Comparison of ENCODE assay signal across 26 mouse cellular contexts in genomic region chr2:40982778-40983177, GRCm38 (mm10).
"Had no signal": no experiment of that assay in that cellular context is flagged by ENCODE, and none has a peak within 500 bp of the region (broad histone marks: within the 10 kb centered on the region; RNA-seq: fewer than 3 reads in every experiment).

No protein-coding gene starts in this region.

- H3K36me3 ChIP-seq: heart, embryonic 10.5 days; heart, embryonic 12.5 days; hindbrain, embryonic 10.5 days; hindbrain, embryonic 12.5 days; intestine, embryonic 15.5 days; limb, embryonic 10.5 days; limb, embryonic 12.5 days had no signal

- H3K4me2 ChIP-seq: heart, embryonic 12.5 days; hindbrain, embryonic 12.5 days; hindbrain, embryonic 14.5 days; intestine, embryonic 15.5 days; limb, embryonic 12.5 days; liver, embryonic 11.5 days had no signal

- H3K9ac ChIP-seq: heart, embryonic 12.5 days; hindbrain, embryonic 12.5 days; hindbrain, embryonic 14.5 days; intestine, embryonic 15.5 days; limb, embryonic 12.5 days; liver, embryonic 14.5 days had no signal

- H3K27ac ChIP-seq: heart, embryonic 10.5 days; hindbrain, embryonic 10.5 days; hindbrain, embryonic 12.5 days; hindbrain, embryonic 14.5 days; intestine, embryonic 15.5 days; layer of hippocampus, adult 2 months; left cerebral cortex, adult 2 months; limb, embryonic 10.5 days; limb, embryonic 12.5 days; liver, embryonic 14.5 days had no signal

- H3K4me3 ChIP-seq: heart, embryonic 10.5 days; heart, embryonic 12.5 days; hindbrain, embryonic 10.5 days; hindbrain, embryonic 12.5 days; intestine, embryonic 15.5 days; layer of hippocampus, adult 2 months; left cerebral cortex, adult 2 months; limb, embryonic 10.5 days; limb, embryonic 12.5 days had no signal

- H3K27me3 ChIP-seq: heart, embryonic 12.5 days; hindbrain, embryonic 12.5 days; intestine, embryonic 15.5 days; limb, embryonic 12.5 days had no signal

- H3K4me1 ChIP-seq: heart, embryonic 10.5 days; heart, embryonic 12.5 days; hindbrain, embryonic 10.5 days; hindbrain, embryonic 12.5 days; intestine, embryonic 15.5 days; limb, embryonic 10.5 days; limb, embryonic 12.5 days had no signal

- ATAC-seq: hindbrain, embryonic 16.5 days; inflammation-experienced regulatory T-cells, adult 6 months; intestine, embryonic 15.5 days; intestine, postnatal 0 days had no signal

- H3K9me3 ChIP-seq: heart, embryonic 10.5 days; heart, embryonic 12.5 days; intestine, embryonic 15.5 days; limb, embryonic 10.5 days; limb, embryonic 12.5 days had no signal

- DNase-seq: gastrocnemius, postnatal 10 days; gastrocnemius, postnatal 25 days; heart, adult 18-20 months; heart, postnatal 10 days; heart, postnatal 4 days; kidney, adult 18-20 months; kidney, adult 8-10 months; kidney, postnatal 10 days; kidney, postnatal 25 days; kidney, postnatal 4 days; liver had no signal
